Mouse (Mus musculus): ENCODE measurements at regions not wholly inside any gene's neighbourhood (a gene's known extent, or its start where the extent isn't known, plus 50 kb on each side); places are given as distances from the start of the nearest gene placed in this dataset.
"Not testable (repeated sequence)": the region's sequence is repeated elsewhere in the genome, so short reads cannot be mapped to it uniquely, and the experiment has no call there.

DNA sequence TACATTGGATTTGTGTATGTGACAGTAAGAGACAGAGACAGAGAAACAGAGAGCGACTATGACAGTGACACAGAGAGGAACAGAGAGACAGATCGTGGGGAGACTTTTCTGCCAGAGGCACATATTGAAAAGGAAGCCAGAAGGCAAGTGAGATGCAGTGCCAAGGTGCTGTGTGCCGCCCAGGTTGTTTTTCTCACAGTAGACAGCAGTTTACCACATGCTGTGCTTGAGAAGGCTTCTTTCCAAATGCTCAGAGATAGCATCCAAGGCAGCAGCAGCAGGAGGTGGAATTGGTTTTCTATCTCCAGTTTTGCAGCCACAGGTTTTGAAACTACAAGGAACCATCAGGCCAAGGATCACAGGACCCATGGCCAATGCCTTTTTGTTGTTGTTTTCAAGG lies 466.5 kb downstream of the Lrfn5 start:
- no peak for DNase-seq (ENCODE audit: low read depth, low spot score)

GRCm38 (mm10) chr12:61993858-61994257 lies 470.9 kb downstream of the Lrfn5 start:
- DNase-seq (ENCODE audit: low read depth, low spot score), result not testable (repeated sequence)

GRCm38 (mm10) chr12:61994294-61994693 lies 471.3 kb downstream of the Lrfn5 start:
- DNase-seq (ENCODE audit: low read depth, low spot score), result peak; percentile 35

DNA sequence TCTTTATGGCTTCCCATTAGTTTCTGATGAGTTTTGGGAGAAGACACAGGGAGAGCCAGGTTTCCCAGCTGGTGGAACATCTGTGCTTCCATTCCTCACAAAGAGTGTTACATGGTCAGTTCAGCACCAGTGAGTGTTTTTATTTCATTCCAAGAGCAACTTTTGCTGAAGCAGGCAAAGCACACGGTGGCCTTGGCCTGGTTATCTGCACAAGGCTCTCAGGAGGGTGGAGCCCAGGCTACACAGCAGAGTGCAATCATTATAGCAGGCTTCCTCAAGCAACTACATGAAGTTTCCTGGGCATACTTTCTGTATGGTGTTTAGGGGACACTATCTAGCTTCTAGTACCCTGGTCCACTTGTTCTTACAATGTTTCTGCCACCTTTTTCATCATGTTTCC lies 490.4 kb downstream of the Lrfn5 start:
- no peak for DNase-seq (ENCODE audit: low read depth, low spot score)

DNA sequence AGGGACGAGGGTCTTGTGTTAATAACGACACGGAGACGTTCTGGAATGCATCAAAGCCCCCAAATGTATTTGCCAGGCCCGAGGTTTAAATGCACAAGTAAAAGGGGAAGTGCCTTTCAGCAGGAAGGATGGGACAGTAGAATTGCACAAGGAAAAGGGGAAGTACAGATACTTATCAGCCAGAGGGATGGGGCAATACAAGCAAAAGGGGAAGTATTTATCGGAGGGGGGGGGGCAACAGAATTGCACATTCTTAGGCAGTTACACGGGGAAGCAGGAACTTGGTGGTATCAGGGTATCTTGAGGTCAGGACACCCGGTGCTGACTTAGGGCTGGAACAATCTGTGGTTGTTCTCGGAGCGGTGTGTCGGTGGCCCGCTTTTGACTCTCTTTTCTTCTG lies 494.7 kb downstream of the Lrfn5 start:
- DNase-seq (ENCODE audit: low read depth, low spot score), result not testable (repeated sequence)
